Mouse (Mus musculus): Measurements from ENCODE around the gene Lta. TPM values are rescaled to one million over a fixed set of nuclear protein-coding genes. Genes with fewer than 3 reads are reported as not detected.

Lta gene
- polyA plus RNA-seq, 1 experiment = 0.19 TPM

DNA sequence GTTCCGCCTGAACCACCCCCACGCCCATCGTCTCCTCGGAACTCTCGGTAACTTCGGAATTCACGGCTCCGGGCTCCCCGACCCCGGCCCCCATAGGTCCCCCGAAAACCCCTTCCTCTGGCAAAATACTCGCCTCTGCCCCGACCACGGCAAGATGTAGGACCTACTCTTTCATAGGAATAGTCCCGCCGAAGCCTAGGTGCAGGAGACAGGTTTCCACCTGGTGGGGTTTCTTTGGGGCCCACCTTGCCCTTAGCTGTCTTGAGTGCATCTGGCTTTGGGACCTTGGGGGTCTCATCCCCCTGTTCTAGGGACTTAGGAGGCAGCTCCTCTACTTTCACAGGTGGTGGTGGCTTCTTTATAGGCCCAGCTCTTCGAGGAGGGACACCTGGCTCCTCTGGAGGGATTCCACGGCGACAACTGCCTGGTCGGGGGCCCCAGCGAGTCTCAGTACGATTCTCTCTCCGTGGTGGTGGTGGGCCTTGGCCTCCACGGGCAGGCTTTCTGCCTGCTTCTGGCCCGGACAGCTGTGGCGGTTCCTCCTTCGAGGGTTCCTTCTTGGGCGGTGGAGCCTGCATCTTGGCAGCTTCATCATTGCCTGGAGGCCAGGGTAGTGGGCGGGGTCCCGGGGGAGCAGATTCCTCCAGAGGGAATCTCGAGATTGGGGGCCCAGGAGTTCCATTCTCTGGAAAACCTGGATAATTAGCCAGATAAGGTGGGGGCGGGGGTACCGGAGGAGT, 48.5 kb downstream of the Lta start:
- no peaks in the 10 kb centered on the region for H3K4me1 ChIP-seq (ENCODE audit: control insufficient read depth, insufficient read depth, low read length)
- no peak overlapping the region for H3K4me3 ChIP-seq (ENCODE audit: insufficient read depth, low read length)
- TF ChIP-seq POLR2A (IDR thresholded peaks at IDR 0.05; ENCODE audit: extremely low read depth, insufficient read depth, low read length) = no peak
- TF ChIP-seq CTCF (IDR thresholded peaks at IDR 0.05; ENCODE audit: extremely low read depth, insufficient read depth, low read length) = no peak
- no peak overlapping the region for H3K27ac ChIP-seq (ENCODE audit: insufficient read depth, low read length)

DNA sequence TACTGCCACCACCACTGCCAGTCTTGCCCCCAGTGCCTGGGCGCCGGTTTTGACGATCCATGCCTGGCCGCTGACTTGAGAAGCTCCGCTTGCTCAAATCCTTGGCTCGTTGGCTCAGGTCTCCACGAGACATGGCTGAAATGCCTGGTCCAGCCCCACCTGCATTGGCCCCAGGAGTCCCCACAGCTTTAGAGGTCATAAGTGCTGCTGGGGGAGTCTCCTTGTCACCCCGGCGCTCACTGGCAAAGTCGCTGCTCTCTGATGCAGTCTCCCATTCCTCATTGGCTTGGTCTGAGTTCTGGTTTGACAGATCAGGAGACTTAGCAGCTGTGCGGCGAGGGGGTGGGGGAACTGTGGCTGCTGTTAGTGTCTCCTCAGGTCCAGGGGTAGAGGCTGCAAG, 49.7 kb downstream of the Lta start:
- Histone ChIP-seq H3K27ac (ENCODE audit: insufficient read depth, low read length) (no peak overlapping the region), H3K4me1 (ENCODE audit: control insufficient read depth, insufficient read depth, low read length) (no peaks in the 10 kb centered on the region), H3K4me3 (ENCODE audit: insufficient read depth, low read length) (no peak overlapping the region)
- TF ChIP-seq POLR2A (IDR thresholded peaks at IDR 0.05; ENCODE audit: extremely low read depth, insufficient read depth, low read length) = no peak
- TF ChIP-seq CTCF (IDR thresholded peaks at IDR 0.05; ENCODE audit: extremely low read depth, insufficient read depth, low read length) = no peak

DNA sequence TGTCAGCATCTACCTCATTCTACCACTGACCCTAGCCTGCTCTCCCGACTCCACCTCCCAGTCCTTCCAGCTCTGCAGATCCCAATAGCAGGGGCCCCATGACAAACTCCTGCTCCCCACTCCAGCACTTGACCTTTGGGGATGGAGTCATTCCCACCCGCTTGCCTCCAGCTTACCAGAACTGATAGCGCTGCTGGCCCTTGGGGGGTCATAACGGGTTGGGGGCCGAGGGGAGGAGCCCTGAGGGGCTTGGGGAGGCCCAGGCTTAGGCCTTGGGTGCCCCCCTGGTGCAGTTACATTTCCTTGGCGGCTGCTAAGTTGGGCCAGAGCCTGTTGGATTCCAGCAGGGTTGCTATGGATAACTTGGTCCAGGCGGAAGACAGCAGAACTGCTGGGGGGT, 50.5 kb downstream of the Lta start:
- Histone ChIP-seq H3K27ac (ENCODE audit: insufficient read depth, low read length) (no peak overlapping the region), H3K4me3 (ENCODE audit: insufficient read depth, low read length) (no peak overlapping the region), H3K4me1 (ENCODE audit: control insufficient read depth, insufficient read depth, low read length) (no peaks in the 10 kb centered on the region)
- TF ChIP-seq CTCF (IDR thresholded peaks at IDR 0.05; ENCODE audit: extremely low read depth, insufficient read depth, low read length) = no peak
- no peak for TF ChIP-seq POLR2A (IDR thresholded peaks at IDR 0.05; ENCODE audit: extremely low read depth, insufficient read depth, low read length)

DNA sequence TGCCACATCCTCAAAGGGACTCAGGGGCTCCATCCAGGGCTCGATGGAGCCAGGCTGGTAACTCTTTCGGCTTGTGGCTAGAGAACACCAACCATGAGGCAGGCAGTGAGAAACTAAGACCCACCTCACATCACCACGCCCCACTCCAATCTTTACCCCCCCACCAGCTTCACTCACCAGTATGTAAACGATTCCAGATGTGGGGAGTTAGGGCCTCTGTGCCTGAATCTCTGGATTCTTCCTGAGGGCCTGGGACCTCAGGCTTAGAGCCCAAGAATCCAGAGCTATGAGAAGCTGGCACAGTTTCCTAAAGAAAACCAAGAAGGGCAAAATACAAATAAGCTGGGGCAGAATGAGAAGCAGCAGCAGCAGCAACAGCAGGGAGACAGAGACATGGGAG, 51.2 kb downstream of the Lta start:
- TF ChIP-seq CTCF (IDR thresholded peaks at IDR 0.05; ENCODE audit: extremely low read depth, insufficient read depth, low read length) = no peak
- no peak for TF ChIP-seq POLR2A (IDR thresholded peaks at IDR 0.05; ENCODE audit: extremely low read depth, insufficient read depth, low read length)
- H3K27ac ChIP-seq (ENCODE audit: insufficient read depth, low read length) = no peak overlapping the region
- H3K4me3 ChIP-seq (ENCODE audit: insufficient read depth, low read length) = no peak overlapping the region
- H3K4me1 ChIP-seq (ENCODE audit: control insufficient read depth, insufficient read depth, low read length) = no peaks in the 10 kb centered on the region

Other genes with a start within 250 kb of the Lta start
- 8.4 and 11.6 TPM in 2 replicates for gene Hspa1b, start 246.1 kb downstream of the Lta start, polyA plus RNA-seq (2012; rRNA removed)
- gene Gm20481, start 235.4 kb downstream of the Lta start, polyA plus RNA-seq (2012; rRNA removed) = not detected in 2 replicates
- 12.0 and 14.0 TPM in 2 replicates for gene Hspa1a, start 233.2 kb downstream of the Lta start, polyA plus RNA-seq (2012; rRNA removed)
- gene Hspa1l, start 232.6 kb downstream of the Lta start, polyA plus RNA-seq (2012; rRNA removed) = 0.50 and 0.59 TPM in 2 replicates
- 36.9 and 37.2 TPM in 2 replicates for gene Lsm2, start 223.5 kb downstream of the Lta start, polyA plus RNA-seq (2012; rRNA removed)
- gene Vars, start 204.4 kb downstream of the Lta start, polyA plus RNA-seq (2012; rRNA removed) = 43.7 and 46.6 TPM in 2 replicates
- 0.29 and 0.36 TPM in 2 replicates for gene Vwa7, start 188.8 kb downstream of the Lta start, polyA plus RNA-seq (2012; rRNA removed)
- gene Sapcd1, start 177.3 kb downstream of the Lta start, polyA plus RNA-seq (2012; rRNA removed) = 0.94 and 0.96 TPM in 2 replicates
- 0.58 and 0.72 TPM in 2 replicates for gene Msh5, start 158.6 kb downstream of the Lta start, polyA plus RNA-seq (2012; rRNA removed)
- gene Clic1, start 155.4 kb downstream of the Lta start, polyA plus RNA-seq (2012; rRNA removed) = 18.4 and 18.7 TPM in 2 replicates
- 25.1 and 26.8 TPM in 2 replicates for gene Ddah2, start 146.3 kb downstream of the Lta start, polyA plus RNA-seq (2012; rRNA removed)
- gene Ly6g6c, start 140.0 kb downstream of the Lta start, polyA plus RNA-seq (2012; rRNA removed) = not detected in 2 replicates
- gene Mpig6b, start 139.2 kb downstream of the Lta start, polyA plus RNA-seq (2012; rRNA removed) = not detected in 2 replicates
- gene Ly6g6e, start 128.4 kb downstream of the Lta start, polyA plus RNA-seq (2012; rRNA removed) = 4.8 and 5.5 TPM in 2 replicates
- gene Ly6g6d, start 127.3 kb downstream of the Lta start, polyA plus RNA-seq (2012; rRNA removed) = 1.8 and 3.6 TPM in 2 replicates
- 0.44 and 1.1 TPM in 2 replicates for gene Ly6g6f, start 119.7 kb downstream of the Lta start, polyA plus RNA-seq (2012; rRNA removed)
- gene Abhd16a, start 116.1 kb downstream of the Lta start, polyA plus RNA-seq (2012; rRNA removed) = 147 and 159 TPM in 2 replicates
- gene Ly6g5c, start 97.1 kb downstream of the Lta start, polyA plus RNA-seq (2012; rRNA removed) = not detected in 2 replicates
- 0.91 and 1.3 TPM in 2 replicates for gene Ly6g5b, start 89.9 kb downstream of the Lta start, polyA plus RNA-seq (2012; rRNA removed)
- gene Gpank1, start 83.9 kb downstream of the Lta start, polyA plus RNA-seq (2012; rRNA removed) = 20.4 and 21.0 TPM in 2 replicates
- gene Csnk2b, start 83.3 kb downstream of the Lta start, polyA plus RNA-seq (2012; rRNA removed) = 191 and 200 TPM in 2 replicates
- gene D17H6S53E, start 79.0 kb downstream of the Lta start, polyA plus RNA-seq (2012; rRNA removed) = 9.6 and 10.3 TPM in 2 replicates
- 0.13 TPM in 2 replicates for gene Apom, start 73.3 kb downstream of the Lta start, polyA plus RNA-seq (2012; rRNA removed)
- gene Bag6, start 70.2 kb downstream of the Lta start, polyA plus RNA-seq (2012; rRNA removed) = 194 and 212 TPM in 2 replicates
- gene Prrc2a, start 40.5 kb downstream of the Lta start, polyA plus RNA-seq (2012; rRNA removed) = 269 and 273 TPM in 2 replicates
- gene Aif1, start 29.3 kb downstream of the Lta start, polyA plus RNA-seq (2012; rRNA removed) = 13.0 and 13.2 TPM in 2 replicates
- 18.9 and 20.2 TPM in 2 replicates for gene Lst1, start 16.9 kb downstream of the Lta start, polyA plus RNA-seq (2012; rRNA removed)
- gene Ltb, start 10.9 kb downstream of the Lta start, polyA plus RNA-seq (2012; rRNA removed) = 0.71 and 1.5 TPM in 2 replicates
- gene Tnf, start 3.3 kb downstream of the Lta start, polyA plus RNA-seq (2012; rRNA removed) = 0.06 and 0.11 TPM in 2 replicates
- not detected in 2 replicates for gene Gm16181, start 15.5 kb upstream of the Lta start, polyA plus RNA-seq (2012; rRNA removed)
- 765 and 777 TPM in 2 replicates for gene Atp6v1g2, start 28.3 kb upstream of the Lta start, polyA plus RNA-seq (2012; rRNA removed)
- gene Nfkbil1, start 30.4 kb upstream of the Lta start, polyA plus RNA-seq (2012; rRNA removed) = 12.2 and 13.8 TPM in 2 replicates
- 382 and 400 TPM in 2 replicates for gene Ddx39b, start 36.4 kb upstream of the Lta start, polyA plus RNA-seq (2012; rRNA removed)
- gene H2-D1, start 57.4 kb upstream of the Lta start, polyA plus RNA-seq (2012; rRNA removed) = 64.1 and 72.6 TPM in 2 replicates
- gene H2-Q1, start 115.1 kb upstream of the Lta start, polyA plus RNA-seq (2012; rRNA removed) = 0.68 and 0.88 TPM in 2 replicates
- 0.57 and 0.96 TPM in 2 replicates for gene H2-Q2, start 136.9 kb upstream of the Lta start, polyA plus RNA-seq (2012; rRNA removed)
- 6.2 and 6.5 TPM in 2 replicates for gene H2-Q4, start 174.3 kb upstream of the Lta start, polyA plus RNA-seq (2012; rRNA removed)
- 1.2 and 1.7 TPM in 2 replicates for gene H2-Q6, start 219.5 kb upstream of the Lta start, polyA plus RNA-seq (2012; rRNA removed)
- 1.2 and 1.9 TPM in 2 replicates for gene H2-Q7, start 233.8 kb upstream of the Lta start, polyA plus RNA-seq (2012; rRNA removed)